Mouse (Mus musculus) lung, postnatal 0 days (tissue): ENCODE measurements around the gene Kdm1b. TPM values are rescaled to one million over a fixed set of nuclear protein-coding genes. Genes with fewer than 3 reads are reported as not detected.

ENCODE experiments used
- ATAC-seq: fragments of 200-750 bp; cut with Nextera tagmentation; 2 replicates; pipeline ENCODE4 v1.8.0; 2017; ENCODE audit warnings: moderate library complexity
- DNase-seq: peaks from one replicate; pipeline ENCODE4 v3.0.0-alpha.2; 2016; ENCODE audit warnings: low spot score
- H3K27ac ChIP-seq: fragments of 300-500 bp; sonication (generic); 2 replicates; pipeline ENCODE4 v1.5.1; 2014; ENCODE audit warnings: antibody characterized with exemption, mild to moderate bottlenecking, low read length, mixed read lengths
- H3K27me3 ChIP-seq: fragments of 300-500 bp; sonication (generic); replicated peaks from 2 replicates; pipeline ENCODE4 v1.6.1; 2014; ENCODE audit warnings: low read length, mixed read lengths; ENCODE audit not compliant: insufficient read depth
- H3K36me3 ChIP-seq: fragments of 300-500 bp; sonication (generic); 2 replicates; pipeline ENCODE4 v1.6.1; 2014; ENCODE audit warnings: low read length, mixed read lengths; ENCODE audit not compliant: insufficient read depth
- H3K4me1 ChIP-seq: fragments of 300-500 bp; sonication (generic); 2 replicates; pipeline ENCODE4 v1.6.1; 2014; ENCODE audit warnings: antibody characterized with exemption, low read depth, low read length, mixed read lengths; ENCODE audit not compliant: insufficient read depth
- H3K4me2 ChIP-seq: fragments of 300-500 bp; sonication (generic); replicated peaks from 2 replicates; pipeline ENCODE4 v1.6.1; 2014; ENCODE audit warnings: low read depth, mild to moderate bottlenecking, low read length, moderate library complexity, mixed read lengths
- H3K4me3 ChIP-seq: fragments of 300-500 bp; sonication (generic); 2 replicates; pipeline ENCODE4 v1.5.1; 2014; ENCODE audit warnings: low read depth, low read length
- H3K9ac ChIP-seq: fragments of 300-500 bp; sonication (generic); replicated peaks from 2 replicates; pipeline ENCODE4 v1.6.1; 2014; ENCODE audit warnings: low read depth, mild to moderate bottlenecking
- H3K9me3 ChIP-seq: fragments of 300-500 bp; sonication (generic); 2 replicates; pipeline ENCODE4 v1.6.1; 2016; ENCODE audit warnings: low read length, mixed read lengths
- CTCF ChIP-seq: IDR thresholded peaks from 2 replicates; pipeline ENCODE4 v1.5.1; 2016; ENCODE audit warnings: antibody characterized with exemption, mild to moderate bottlenecking
- EP300 ChIP-seq: IDR thresholded peaks from 2 replicates; pipeline ENCODE4 v1.6.1; 2016; ENCODE audit warnings: antibody characterized with exemption, mild to moderate bottlenecking, control low read depth
- WGBS: fragments of 180-500 bp; shearing (Covaris S2); extraction: QIAGEN DNeasy Blood & Tissue Kit; methylation state at CpG from one replicate; pipeline ENCODE4 v1.1.7; 2014; 5-methylcytosine and 5-hydroxymethylcytosine counted together
- polyA plus RNA-seq: library from polyadenylated mRNA; unstranded; fragments of >200 nt; fragmentation: Nextera tagmentation; extraction: Ambion mirVana; gene quantifications from 2 replicates; pipeline ENCODE4 v1.2.1, GENCODE M21; 2015

Gene Kdm1b
- polyA plus RNA-seq, 1 experiment from 2014 or later, result 7.0 TPM

- Histone ChIP-seq H3K4me1 (peaks cover 8% of the 10 kb centered on the region; the same call in 1 of the 2 replicates), H3K4me2 (no peak overlapping the region), H3K9ac (no peak overlapping the region), H3K9me3 (no peaks in the 10 kb centered on the region), H3K27ac (no peak overlapping the region), H3K4me3 (no peak overlapping the region), H3K36me3 (no peaks in the 10 kb centered on the region), H3K27me3 (no peaks in the 10 kb centered on the region)
- ATAC-seq (no peak), DNase-seq (no peak)
- 81% methylated on average over 5 of the region's 5 CpGs for WGBS
- TF ChIP-seq CTCF (no peak), EP300 (no peak)
These were observed 3.2 kb upstream of the Kdm1b start for GRCm38 (mm10) chr13:47040061-47040460.

- no peak overlapping the region for H3K9ac ChIP-seq
These were observed 1.2 kb upstream of the Kdm1b start for GRCm38 (mm10) chr13:47042024-47042633.

GRCm38 (mm10) chr13:47043833-47044616 lies 726 bp downstream of the Kdm1b start:
- H3K27ac ChIP-seq, result peak overlapping the region; percentile 55

More at GRCm38 (mm10) chr13:47042024-47042633, 1.2 kb upstream of the Kdm1b start:
- 44% methylated on average over 8 of the region's 8 CpGs for WGBS
- H3K27me3 ChIP-seq, result no peaks in the 10 kb centered on the region
- no peaks in the 10 kb centered on the region for H3K36me3 ChIP-seq
- peak overlapping the region; percentile 64; the same call in 1 of the 2 replicates for H3K4me2 ChIP-seq
- no peaks in the 10 kb centered on the region for H3K9me3 ChIP-seq
- 0 out of 2 replicates have a peak overlapping the region, but pooled peaks have one; percentile 93 for H3K4me3 ChIP-seq
- H3K27ac ChIP-seq, result no peak overlapping the region; the same call in 1 of the 2 replicates
- DNase-seq (peak; percentile 37), ATAC-seq (no peak)
- no peak for TF ChIP-seq EP300
- peak; percentile 25 for TF ChIP-seq CTCF
- peaks cover 8% of the 10 kb centered on the region; the same call in 1 of the 2 replicates for H3K4me1 ChIP-seq

GRCm38 (mm10) chr13:47044617-47044947 lies 1.3 kb downstream of the Kdm1b start, which contains the start of gene Tpmt:
Tpmt (minus strand) TSS chr13:47044737.
- no peak for DNase-seq

More at GRCm38 (mm10) chr13:47043833-47044616, 726 bp downstream of the Kdm1b start:
- Histone ChIP-seq H3K4me2 (peak overlapping the region; percentile 98), H3K9me3 (no peaks in the 10 kb centered on the region), H3K36me3 (no peaks in the 10 kb centered on the region), H3K4me3 (peak overlapping the region; percentile 93), H3K4me1 (peaks cover 8% of the 10 kb centered on the region; the same call in 1 of the 2 replicates), H3K9ac (peak overlapping the region; percentile 63), H3K27me3 (no peaks in the 10 kb centered on the region)
- ATAC-seq, result no peak; the same call in 1 of the 2 replicates
- TF ChIP-seq EP300 (no peak), CTCF (no peak)
- peak; percentile 39 for DNase-seq
- WGBS, result 3% methylated on average over 44 of the region's 45 CpGs

GRCm38 (mm10) chr13:47047996-47048395 lies 4.7 kb downstream of the Kdm1b start:
- Histone ChIP-seq H3K4me2 (no peak overlapping the region), H3K27ac (no peak overlapping the region), H3K36me3 (peaks cover 14% of the 10 kb centered on the region; the same call in 1 of the 2 replicates), H3K4me1 (peaks cover 8% of the 10 kb centered on the region; the same call in 1 of the 2 replicates), H3K4me3 (no peak overlapping the region), H3K9me3 (no peaks in the 10 kb centered on the region), H3K27me3 (no peaks in the 10 kb centered on the region), H3K9ac (no peak overlapping the region)
- ATAC-seq (no peak), DNase-seq (no peak)
- no peak for TF ChIP-seq EP300
- TF ChIP-seq CTCF, result no peak
- WGBS, result 68% methylated on average over 4 of the region's 4 CpGs

More at GRCm38 (mm10) chr13:47044617-47044947, 1.3 kb downstream of the Kdm1b start, which contains the start of gene Tpmt:
- WGBS, result 12% methylated on average over 10 of the region's 10 CpGs
- H3K36me3 ChIP-seq, result no peaks in the 10 kb centered on the region
- H3K4me1 ChIP-seq, result peaks cover 8% of the 10 kb centered on the region; the same call in 1 of the 2 replicates
- ATAC-seq, result no peak
- TF ChIP-seq EP300 (no peak), CTCF (no peak)
- peak within 1 kb of the TSS; percentile 63 for H3K9ac ChIP-seq
- H3K4me3 ChIP-seq, result peak within 1 kb of the TSS; percentile 93
- H3K27me3 ChIP-seq, result no peaks in the 10 kb centered on the region
- peak within 1 kb of the TSS; percentile 55 for H3K27ac ChIP-seq
- no peaks in the 10 kb centered on the region for H3K9me3 ChIP-seq
- H3K4me2 ChIP-seq, result peak within 1 kb of the TSS; percentile 98

GRCm38 (mm10) chr13:47050009-47050408 lies 6.7 kb downstream of the Kdm1b start:
- no peak for ATAC-seq
- Histone ChIP-seq H3K9ac (no peak overlapping the region), H3K9me3 (no peaks in the 10 kb centered on the region), H3K27me3 (no peaks in the 10 kb centered on the region), H3K4me2 (no peak overlapping the region), H3K27ac (no peak overlapping the region), H3K4me3 (no peak overlapping the region), H3K4me1 (no peaks in the 10 kb centered on the region), H3K36me3 (peaks cover 14% of the 10 kb centered on the region; the same call in 1 of the 2 replicates)
- no peak for TF ChIP-seq EP300
- no peak for TF ChIP-seq CTCF
- WGBS, result 58% methylated on average over 4 of the region's 4 CpGs
- no peak for DNase-seq
